Mouse (Mus musculus): ENCODE measurements at regions not wholly inside any gene's neighbourhood (a gene's known extent, or its start where the extent isn't known, plus 50 kb on each side); places are given as distances from the start of the nearest gene placed in this dataset.

- DNase-seq (ENCODE audit: low spot score): no peak
Observed at GRCm38 (mm10) chr9:50395543-50395942, 50.8 kb upstream of the Rpl10-ps3 start.

GRCm38 (mm10) chr9:50396051-50396450, 51.3 kb upstream of the Rpl10-ps3 start:
- no peak overlapping the region for H3K27ac ChIP-seq (replicated peaks)
- H3K4me2 ChIP-seq (replicated peaks; ENCODE audit: low read depth): no peak overlapping the region
- H3K27me3 ChIP-seq (ENCODE audit: control insufficient read depth, insufficient read depth, low read length): no peaks in the 10 kb centered on the region
- no peaks in the 10 kb centered on the region; the same call in 1 of the 2 replicates for H3K4me1 ChIP-seq (replicated peaks; ENCODE audit: control insufficient read depth, insufficient read depth)
- no peak overlapping the region for H3K9ac ChIP-seq (ENCODE audit: low read length)
- no peak overlapping the region for H3K4me3 ChIP-seq (ENCODE audit: low read depth, low read length)
- ATAC-seq (ENCODE audit: low FRiP score, low TSS enrichment): peak; percentile 93
- no peaks in the 10 kb centered on the region for H3K36me3 ChIP-seq (ENCODE audit: control insufficient read depth, insufficient read depth, low read length)
- TF ChIP-seq EP300 (optimal IDR thresholded peaks at IDR 0.05) (no peak), CTCF (IDR thresholded peaks at IDR 0.05; ENCODE audit: low read depth) (no peak)
- DNase-seq (ENCODE audit: low spot score): peak; percentile 75
- H3K9me3 ChIP-seq (ENCODE audit: control insufficient read depth, low read length): no peaks in the 10 kb centered on the region
- 31% methylated on average over 7 of the region's 7 CpGs for WGBS

More at GRCm38 (mm10) chr9:50395543-50395942, 50.8 kb upstream of the Rpl10-ps3 start:
- WGBS: 76% methylated on average over 3 of the region's 3 CpGs
- no peak overlapping the region for H3K4me3 ChIP-seq (ENCODE audit: low read depth, low read length)
- H3K27ac ChIP-seq (replicated peaks): no peak overlapping the region
- H3K27me3 ChIP-seq (ENCODE audit: control insufficient read depth, insufficient read depth, low read length): no peaks in the 10 kb centered on the region
- no peaks in the 10 kb centered on the region for H3K9me3 ChIP-seq (ENCODE audit: control insufficient read depth, low read length)
- no peak overlapping the region for H3K9ac ChIP-seq (ENCODE audit: low read length)
- H3K36me3 ChIP-seq (ENCODE audit: control insufficient read depth, insufficient read depth, low read length): no peaks in the 10 kb centered on the region
- peak; percentile 78; the same call in 1 of the 2 replicates for ATAC-seq (ENCODE audit: low FRiP score, low TSS enrichment)
- H3K4me2 ChIP-seq (replicated peaks; ENCODE audit: low read depth): no peak overlapping the region
- TF ChIP-seq EP300 (optimal IDR thresholded peaks at IDR 0.05) (no peak), CTCF (IDR thresholded peaks at IDR 0.05; ENCODE audit: low read depth) (no peak)
- no peaks in the 10 kb centered on the region; the same call in 1 of the 2 replicates for H3K4me1 ChIP-seq (replicated peaks; ENCODE audit: control insufficient read depth, insufficient read depth)

- H3K4me1 ChIP-seq (replicated peaks; ENCODE audit: control insufficient read depth, insufficient read depth): no peaks in the 10 kb centered on the region
- no peaks in the 10 kb centered on the region for H3K27me3 ChIP-seq (ENCODE audit: control insufficient read depth, insufficient read depth, low read length)
- H3K9ac ChIP-seq (ENCODE audit: low read length): no peak overlapping the region
- H3K36me3 ChIP-seq (ENCODE audit: control insufficient read depth, insufficient read depth, low read length): no peaks in the 10 kb centered on the region
- no peak overlapping the region for H3K4me3 ChIP-seq (ENCODE audit: low read depth, low read length)
- 67% methylated on average over 4 of the region's 4 CpGs for WGBS
- H3K27ac ChIP-seq (replicated peaks): no peak overlapping the region
- TF ChIP-seq EP300 (optimal IDR thresholded peaks at IDR 0.05) (no peak), CTCF (IDR thresholded peaks at IDR 0.05; ENCODE audit: low read depth) (no peak)
- no peak overlapping the region for H3K4me2 ChIP-seq (replicated peaks; ENCODE audit: low read depth)
- H3K9me3 ChIP-seq (ENCODE audit: control insufficient read depth, low read length): no peaks in the 10 kb centered on the region
- ATAC-seq (ENCODE audit: low FRiP score, low TSS enrichment) (no peak), DNase-seq (ENCODE audit: low spot score) (no peak)
Observed at GRCm38 (mm10) chr9:50408396-50408795, 63.6 kb upstream of the Rpl10-ps3 start.

DNA sequence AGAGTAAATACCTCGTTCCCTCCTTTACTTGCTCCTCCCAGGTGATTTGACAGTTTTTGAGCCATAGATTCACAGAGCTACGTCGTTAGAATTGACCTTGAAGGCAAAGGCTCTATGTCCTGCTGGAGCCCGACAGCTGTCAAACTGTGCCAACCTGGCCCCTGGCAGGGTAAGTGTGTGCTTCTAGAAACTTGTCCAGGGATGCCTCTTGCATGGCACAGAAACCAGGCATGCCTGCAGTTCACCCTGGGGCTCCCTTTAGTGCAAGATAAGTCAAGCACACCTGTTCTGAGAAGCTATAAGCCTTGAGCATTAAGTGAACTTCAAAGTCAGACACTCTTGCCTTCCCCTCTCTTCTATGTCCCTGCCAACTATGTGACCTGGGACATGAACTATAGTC, 64.1 kb upstream of the Rpl10-ps3 start:
- Histone ChIP-seq H3K27me3 (ENCODE audit: control insufficient read depth, insufficient read depth, low read length) (no peaks in the 10 kb centered on the region), H3K4me1 (replicated peaks; ENCODE audit: control insufficient read depth, insufficient read depth) (no peaks in the 10 kb centered on the region), H3K4me2 (replicated peaks; ENCODE audit: low read depth) (no peak overlapping the region), H3K9me3 (ENCODE audit: control insufficient read depth, low read length) (no peaks in the 10 kb centered on the region), H3K36me3 (ENCODE audit: control insufficient read depth, insufficient read depth, low read length) (no peaks in the 10 kb centered on the region), H3K4me3 (ENCODE audit: low read depth, low read length) (no peak overlapping the region), H3K27ac (replicated peaks) (no peak overlapping the region), H3K9ac (ENCODE audit: low read length) (no peak overlapping the region)
- no peak for TF ChIP-seq EP300 (optimal IDR thresholded peaks at IDR 0.05)
- no peak for TF ChIP-seq CTCF (IDR thresholded peaks at IDR 0.05; ENCODE audit: low read depth)
- 50% methylated on average over 4 of the region's 4 CpGs for WGBS
- no peak for ATAC-seq (ENCODE audit: low FRiP score, low TSS enrichment)
- no peak for DNase-seq (ENCODE audit: low spot score)

DNA sequence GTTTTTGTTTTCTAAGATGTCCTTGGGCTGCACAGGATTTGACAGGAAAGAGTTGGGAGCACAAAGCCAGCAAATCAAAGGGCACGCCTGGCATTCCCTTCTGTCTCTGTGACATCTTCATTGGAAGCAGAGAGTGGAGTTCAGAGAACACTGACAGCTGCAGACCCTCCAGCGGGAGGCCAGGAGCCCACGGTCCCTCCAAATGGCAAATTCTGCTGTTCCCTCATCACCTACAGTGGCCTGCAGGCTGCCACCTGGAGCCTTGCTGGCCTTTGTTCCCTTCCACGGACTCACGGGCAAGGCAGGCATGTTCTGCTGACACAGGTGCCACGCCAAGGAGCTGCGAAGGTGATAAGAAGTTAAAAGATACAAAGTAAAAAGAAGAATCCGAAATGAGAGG, 68.2 kb upstream of the Rpl10-ps3 start:
- 69% methylated on average over 8 of the region's 8 CpGs for WGBS
- Histone ChIP-seq H3K36me3 (ENCODE audit: control insufficient read depth, insufficient read depth, low read length) (no peaks in the 10 kb centered on the region), H3K9ac (ENCODE audit: low read length) (no peak overlapping the region), H3K27me3 (ENCODE audit: control insufficient read depth, insufficient read depth, low read length) (no peaks in the 10 kb centered on the region), H3K4me2 (replicated peaks; ENCODE audit: low read depth) (no peak overlapping the region), H3K4me3 (ENCODE audit: low read depth, low read length) (no peak overlapping the region), H3K27ac (replicated peaks) (no peak overlapping the region), H3K9me3 (ENCODE audit: control insufficient read depth, low read length) (no peaks in the 10 kb centered on the region), H3K4me1 (replicated peaks; ENCODE audit: control insufficient read depth, insufficient read depth) (no peaks in the 10 kb centered on the region)
- TF ChIP-seq CTCF (IDR thresholded peaks at IDR 0.05; ENCODE audit: low read depth) (no peak), EP300 (optimal IDR thresholded peaks at IDR 0.05) (no peak)
- no peak for DNase-seq (ENCODE audit: low spot score)
- no peak for ATAC-seq (ENCODE audit: low FRiP score, low TSS enrichment)

GRCm38 (mm10) chr9:50413514-50414335, 69.0 kb upstream of the Rpl10-ps3 start:
- no peaks in the 10 kb centered on the region for H3K9me3 ChIP-seq (ENCODE audit: control insufficient read depth, low read length)
- no peak overlapping the region for H3K27ac ChIP-seq (replicated peaks)
- WGBS: 69% methylated on average over 9 of the region's 9 CpGs
- H3K4me1 ChIP-seq (replicated peaks; ENCODE audit: control insufficient read depth, insufficient read depth): no peaks in the 10 kb centered on the region
- no peaks in the 10 kb centered on the region for H3K36me3 ChIP-seq (ENCODE audit: control insufficient read depth, insufficient read depth, low read length)
- TF ChIP-seq EP300 (optimal IDR thresholded peaks at IDR 0.05) (no peak), CTCF (IDR thresholded peaks at IDR 0.05; ENCODE audit: low read depth) (no peak)
- no peak overlapping the region for H3K4me3 ChIP-seq (ENCODE audit: low read depth, low read length)
- no peak overlapping the region for H3K4me2 ChIP-seq (replicated peaks; ENCODE audit: low read depth)
- ATAC-seq (ENCODE audit: low FRiP score, low TSS enrichment) (no peak), DNase-seq (ENCODE audit: low spot score) (peak; percentile 18)
- H3K27me3 ChIP-seq (ENCODE audit: control insufficient read depth, insufficient read depth, low read length): no peaks in the 10 kb centered on the region
- no peak overlapping the region for H3K9ac ChIP-seq (ENCODE audit: low read length)
